Mouse (Mus musculus): ENCODE results near the gene Tceal1. TPM values are rescaled to one million over a fixed set of nuclear protein-coding genes. Genes with fewer than 3 reads are reported as not detected.

The Tceal1 gene
- total RNA-seq, 2 experiments from 2014 or later, result 13.7 to 14.8 TPM

- intact Hi-C loops (cut with DNase I), result loop anchor here (2.0 to 10.0 kb wide), 4 partner anchors 77 to 274 kb away; partner anchors contain the start of gene Zcchc18
- DNase-seq (ENCODE audit: low spot score in 2 of 2), result no peak
Observed at GRCm38 (mm10) chrX:136743459-136743858, 35.7 kb downstream of the Tceal1 start, which contains the start of gene Morf4l2. Gene Morf4l2, minus strand, starts transcription at chrX:136743690.

GRCm38 (mm10) chrX:136744663-136745062 is 36.9 kb downstream of the Tceal1 start:
- intact Hi-C loops (cut with DNase I), result loop anchor here (5.0 to 10.0 kb wide), 3 partner anchors 117 to 273 kb away; partner anchors contain the start of gene Zcchc18
- no peak for DNase-seq (ENCODE audit: low spot score in 2 of 2)

GRCm38 (mm10) chrX:136749329-136749728 is 41.5 kb downstream of the Tceal1 start:
- intact Hi-C loops (cut with DNase I), result loop anchor here (10.0 kb wide), 1 partner anchor 245 kb away; the partner anchor contains the start of gene Zcchc18
- no peak for DNase-seq (ENCODE audit: low spot score in 2 of 2)

GRCm38 (mm10) chrX:136755464-136755863 is 47.7 kb downstream of the Tceal1 start:
- intact Hi-C loops (cut with DNase I), result no loop called here
- DNase-seq (ENCODE audit: low spot score in 2 of 2), result peak in 1 of 2 experiments; percentile 15

Other genes starting within 250 kb of the Tceal1 start
- gene Kir3dl1, start 190.0 kb upstream of the Tceal1 start, total RNA-seq (2021), result not detected
- under 1 TPM in 1 of 2 experiments, not detected in 1; 0.23 TPM for gene Kir3dl2, start 163.9 kb upstream of the Tceal1 start, total RNA-seq (2021)
- gene Tceal3, start 117.1 kb upstream of the Tceal1 start, total RNA-seq (2021), result 100 to 1,000 TPM; 151 to 173 TPM
- gene Morf4l2, start 35.7 kb downstream of the Tceal1 start, total RNA-seq (2021), result 100 to 1,000 TPM; 322 to 343 TPM
- gene Glra4, start 72.2 kb downstream of the Tceal1 start, total RNA-seq (2021), result not detected
- gene Plp1, start 114.7 kb downstream of the Tceal1 start, total RNA-seq (2021), result 1,000 to 10,000 TPM in 1 of 2 experiments, 100 to 1,000 TPM in 1; 788 to 1,170 TPM
- gene Rab9b, start 160.8 kb downstream of the Tceal1 start, total RNA-seq (2021), result 10 to 100 TPM; 12.1 to 19.6 TPM
- not detected for gene H2bfm, start 219.3 kb downstream of the Tceal1 start, total RNA-seq (2021)